Mouse (Mus musculus) liver, postnatal 0 days (tissue): Measurements from ENCODE around the gene Ptk6.

Source experiments
- CTCF ChIP-seq: sonication (generic); IDR thresholded peaks from 2 replicates; pipeline ENCODE4 v1.5.1; 2016; ENCODE audit warnings: antibody characterized with exemption, low read depth
- EP300 ChIP-seq: IDR thresholded peaks from 2 replicates; pipeline ENCODE4 v1.6.1; 2016; ENCODE audit warnings: antibody characterized with exemption, low read depth, mild to moderate bottlenecking

DNA sequence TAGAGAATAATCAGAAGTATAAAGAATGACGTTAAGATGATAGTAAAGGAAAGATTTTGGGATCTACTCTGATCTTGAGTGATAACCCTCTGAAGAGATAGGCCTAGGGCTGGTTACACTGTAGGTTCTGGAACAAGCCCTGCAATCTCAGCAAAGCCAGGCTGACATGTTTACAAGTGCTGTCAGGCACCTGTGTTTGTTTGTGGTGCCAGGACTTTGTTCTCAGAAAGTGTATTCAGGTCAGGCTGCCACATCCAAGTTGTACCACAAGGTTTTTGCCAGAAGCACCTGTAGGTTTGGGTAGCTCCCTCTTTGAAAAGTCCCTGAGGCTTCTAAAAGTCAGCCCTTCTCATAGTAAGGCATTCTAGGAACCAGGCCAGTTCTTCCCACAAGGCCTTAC, 13.3 kb downstream of the Ptk6 start:
- TF ChIP-seq CTCF (no peak), EP300 (no peak)
